Mouse (Mus musculus): ENCODE results near the gene Gm10188.

Gene Gm10188

DNA sequence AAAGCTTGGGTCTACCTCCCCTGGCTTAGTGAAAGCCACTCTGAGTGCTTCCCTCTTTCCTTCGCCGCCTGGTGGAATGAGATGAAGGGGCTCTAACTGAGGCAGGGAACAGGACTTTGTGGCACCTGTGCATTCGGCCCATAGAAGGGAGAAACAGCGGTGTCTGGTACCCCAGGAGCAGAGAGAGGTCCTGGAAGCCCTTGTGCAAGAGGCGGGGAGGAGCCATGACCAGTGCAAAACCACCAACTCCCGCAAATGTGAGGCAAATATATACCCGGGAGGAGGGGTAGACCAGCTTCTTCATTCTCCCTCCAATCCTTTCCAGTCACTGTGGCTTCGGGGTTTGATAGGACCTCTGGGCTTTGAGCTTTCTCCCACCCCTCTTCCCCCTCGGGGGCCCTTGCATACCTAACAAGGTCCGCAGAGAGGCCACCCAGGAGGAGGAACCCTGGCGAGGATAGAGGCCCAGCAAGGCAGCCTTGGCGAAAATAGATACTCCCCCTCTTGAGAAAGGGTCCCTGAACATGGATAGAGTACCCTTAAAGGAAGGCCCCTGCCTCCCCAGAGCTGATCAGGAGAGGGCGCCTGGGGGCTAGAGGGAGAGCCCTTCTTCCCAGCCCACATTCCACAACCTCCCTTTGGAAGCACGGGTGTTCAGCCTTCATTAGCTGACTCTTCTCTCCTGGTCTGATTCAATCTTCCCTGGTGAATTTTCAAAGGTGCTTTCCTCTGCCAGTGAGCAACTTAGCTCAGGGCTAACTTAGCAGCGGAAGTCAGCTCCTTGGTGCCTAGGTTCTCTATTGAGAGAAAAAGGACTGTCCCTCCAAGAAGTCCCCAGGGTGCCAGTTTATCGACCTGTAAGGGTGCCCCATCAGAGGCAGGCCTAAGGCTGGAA is 37.5 kb downstream of the Gm10188 start:
- DNase-seq, result no peak

DNA sequence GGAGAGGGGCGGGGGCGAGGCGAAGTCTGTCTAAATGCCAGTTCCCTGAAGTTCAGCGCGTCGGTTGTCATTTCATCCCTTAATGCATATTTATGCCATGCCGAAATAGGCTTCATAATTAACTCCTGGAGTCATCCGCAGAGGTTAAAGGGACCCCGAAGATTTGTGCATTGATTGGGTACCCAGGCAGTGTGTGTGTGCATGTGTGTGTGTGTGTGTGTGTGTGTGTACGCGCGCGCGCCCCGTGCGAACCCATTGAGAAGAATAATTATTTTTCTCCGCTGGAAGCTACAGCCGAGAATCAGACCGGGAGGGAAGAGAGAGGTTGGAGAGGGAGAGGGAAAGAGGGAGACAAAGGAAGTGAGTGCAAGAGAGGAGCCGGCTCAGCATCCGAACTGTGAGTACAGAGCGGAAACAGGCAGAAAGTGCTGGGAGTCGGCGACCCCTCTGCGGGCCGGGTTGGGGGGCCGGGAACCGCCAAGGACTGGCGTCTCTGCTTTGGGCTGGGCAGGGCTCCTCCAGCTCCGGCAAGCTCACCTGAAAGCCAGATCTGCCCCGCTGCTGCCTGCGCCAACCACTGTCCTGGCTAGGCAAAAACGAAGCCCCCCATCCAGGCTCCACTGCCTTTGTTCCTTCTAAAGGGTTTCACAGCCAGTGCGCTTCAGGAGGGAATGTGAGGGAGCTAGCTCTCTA is 38.3 kb downstream of the Gm10188 start, which contains the start of the genes Lemd1 and AC124108.1:
TSS of gene Lemd1 (plus strand) at position 339 of the 693 bp plus-strand sequence.
TSS of gene AC124108.1 (plus strand) at position 365 of the 693 bp plus-strand sequence.
- DNase-seq, result no peak

DNA sequence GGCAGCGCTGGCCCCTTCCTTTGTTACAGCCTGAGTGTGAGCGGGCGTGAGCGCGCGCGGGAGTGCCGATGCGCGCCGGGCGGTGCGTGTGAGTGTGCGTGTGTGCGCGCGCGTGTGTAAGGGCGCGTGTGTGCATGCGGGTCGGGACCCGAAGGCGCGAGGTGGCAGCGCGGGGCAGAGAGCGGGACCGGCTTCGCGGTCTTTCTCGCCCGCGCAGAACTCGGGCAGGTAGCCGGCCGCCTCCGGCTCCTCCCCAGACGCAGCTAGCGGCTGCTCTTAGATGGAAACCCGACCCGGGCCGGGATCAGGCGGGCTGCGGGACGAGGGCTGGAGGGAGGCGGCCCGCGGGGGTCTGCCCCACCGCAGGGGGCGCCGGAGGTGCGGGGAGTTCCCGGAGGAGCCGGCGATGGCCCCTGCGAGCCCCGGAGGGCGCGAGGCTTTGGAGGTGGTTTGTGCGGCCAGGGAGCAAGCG is 38.9 kb downstream of the Gm10188 start:
- no peak for DNase-seq

DNA sequence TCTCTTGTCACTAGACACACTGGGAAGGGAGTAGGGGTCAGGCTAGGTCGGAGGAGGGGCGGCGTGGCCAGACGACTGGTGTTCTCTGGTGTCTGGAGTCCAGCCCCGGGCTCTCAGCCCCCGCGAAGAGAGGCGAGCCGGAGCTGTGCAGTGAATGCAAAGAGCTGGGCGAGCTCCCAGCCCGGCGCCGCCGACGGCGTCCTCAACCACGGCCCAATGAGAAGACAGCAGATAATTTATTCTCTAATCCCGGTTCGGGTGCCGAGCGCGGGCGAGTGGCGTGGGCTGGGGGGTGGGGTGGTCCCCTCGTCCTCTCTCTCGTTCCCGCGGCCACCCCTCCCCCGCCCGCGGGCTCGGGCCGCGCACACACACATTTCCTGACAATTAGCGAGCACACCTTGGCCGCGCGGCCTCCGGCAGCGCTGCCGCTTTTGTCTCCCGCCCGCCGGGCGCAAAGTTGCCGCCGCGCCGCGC is 39.5 kb downstream of the Gm10188 start:
- peak; percentile 26 for DNase-seq

DNA sequence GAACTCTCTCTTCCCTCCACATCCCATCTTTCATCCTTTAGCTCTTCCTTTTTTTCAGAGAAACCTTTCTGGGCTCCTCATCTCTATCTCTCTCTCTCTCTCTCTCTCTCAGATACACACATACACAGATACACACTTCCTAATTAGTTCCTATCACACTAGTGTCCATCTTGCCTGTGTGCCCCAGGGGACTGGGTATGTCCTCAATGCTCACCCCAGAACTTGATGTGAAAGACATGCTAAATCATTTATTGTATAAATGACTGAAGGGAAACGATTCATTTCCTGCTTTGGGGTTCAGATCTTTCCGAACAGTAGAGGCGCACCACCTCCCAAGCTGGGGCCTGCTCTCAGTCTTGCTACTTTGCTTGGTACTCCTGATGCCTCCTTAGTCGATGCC is 40.3 kb downstream of the Gm10188 start:
- DNase-seq, result no peak

DNA sequence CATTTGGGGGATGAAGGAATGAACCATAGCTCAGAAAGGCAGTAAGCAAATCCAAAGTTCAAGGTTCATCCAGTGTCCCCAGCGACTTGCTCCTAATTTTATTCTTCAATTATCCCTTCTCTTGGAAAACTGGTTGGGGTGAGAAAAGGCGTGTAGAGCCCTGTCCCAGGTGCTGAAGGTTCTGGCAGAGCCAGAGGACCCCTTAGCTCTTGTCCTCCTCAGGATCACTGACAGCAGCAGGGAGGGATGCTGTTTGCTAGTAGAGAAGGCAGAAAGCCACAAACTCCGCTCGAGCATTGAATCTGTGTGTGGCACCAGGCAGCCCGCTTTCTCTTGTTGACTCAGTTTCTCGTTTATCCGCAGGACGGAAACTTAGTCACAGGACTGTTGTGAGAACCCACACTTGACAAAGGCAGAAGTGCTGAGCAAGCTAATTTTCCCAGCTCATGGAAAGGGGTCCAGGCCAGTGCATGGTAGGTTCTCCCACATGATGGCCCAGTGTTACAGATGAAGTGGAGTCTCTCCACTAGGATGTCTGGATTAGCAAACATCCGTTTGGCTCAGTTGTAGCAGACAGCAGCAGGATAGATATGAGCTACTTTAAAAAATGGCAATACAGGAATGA is 41.0 kb downstream of the Gm10188 start:
- DNase-seq, result no peak

DNA sequence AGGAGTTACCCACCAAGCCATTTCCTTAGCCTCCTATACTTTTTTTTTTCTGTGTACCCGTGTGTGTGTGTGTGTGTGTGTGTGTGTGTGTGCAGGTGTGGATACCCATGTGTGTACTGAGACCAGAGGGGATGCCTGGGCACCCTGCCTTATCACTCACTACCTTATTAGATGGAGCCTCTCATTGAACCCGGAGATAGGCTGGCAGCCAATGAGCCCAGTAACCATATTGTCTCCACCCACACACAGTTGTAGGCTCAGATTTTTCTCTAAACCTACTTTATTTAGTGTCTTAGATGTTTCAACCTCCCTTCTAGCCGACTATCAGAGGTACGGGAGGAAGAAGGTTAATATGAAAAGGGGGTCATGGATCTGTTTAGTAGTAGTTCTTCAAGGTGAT is 43.3 kb downstream of the Gm10188 start:
- no peak for DNase-seq
